Mouse (Mus musculus) gastrocnemius, postnatal 10 days (tissue): ENCODE measurements around the gene Pfkm. TPM values are rescaled to one million over a fixed set of nuclear protein-coding genes. Genes with fewer than 3 reads are reported as not detected.

ENCODE experiments used
- DNase-seq: peaks from one replicate; pipeline ENCODE4 v3.0.0; 2021; ENCODE audit warnings: mixed read lengths
- total RNA-seq, 2 experiments: library from RNA; stranded (reverse); gene quantifications; 2 replicates each; pipeline ENCODE4 v1.2.3; 2021

Gene Pfkm
- total RNA-seq, 2 experiments from 2014 or later = 1,073 to 1,245 TPM

DNA sequence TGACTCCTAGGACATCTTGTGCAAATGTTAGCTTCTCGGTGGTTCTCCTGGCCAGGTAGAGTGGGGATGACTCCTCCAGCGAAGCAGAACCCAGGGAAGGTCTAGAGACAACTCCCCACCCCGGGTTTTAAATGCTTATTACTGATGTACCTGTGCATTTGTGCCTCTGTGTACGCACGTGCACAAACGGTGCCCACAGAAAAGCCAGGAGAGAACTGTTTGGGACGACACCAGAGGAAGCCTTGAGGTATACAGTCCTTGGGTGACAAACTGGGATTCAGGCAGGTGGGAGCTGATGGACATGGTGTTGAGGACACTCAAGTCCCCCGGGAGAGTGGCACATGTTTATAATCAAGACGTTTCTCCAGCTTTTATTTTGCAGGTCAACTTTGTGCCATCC, 78.5 kb downstream of the Pfkm start:
- no peak for DNase-seq

DNA sequence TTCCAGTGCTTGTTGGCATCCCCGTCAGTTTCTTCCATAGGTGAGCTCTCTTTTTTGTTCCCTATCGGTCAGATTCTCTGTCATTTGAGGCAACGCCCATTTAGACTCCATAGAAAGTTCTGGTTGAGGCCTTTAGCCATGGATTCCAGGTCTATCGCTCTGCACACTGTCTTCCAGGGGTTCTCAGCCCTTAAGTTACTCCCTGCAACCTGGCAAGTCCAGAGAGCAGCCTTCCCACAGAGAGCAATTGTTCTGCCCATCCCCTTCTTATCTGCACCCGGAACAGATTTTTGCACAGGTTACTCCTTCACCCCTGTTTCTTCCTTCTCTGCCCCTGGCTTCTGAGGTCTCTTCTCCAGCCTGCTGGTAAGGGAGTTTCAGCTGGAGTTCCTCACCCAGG, 79.7 kb downstream of the Pfkm start:
- DNase-seq = no peak

DNA sequence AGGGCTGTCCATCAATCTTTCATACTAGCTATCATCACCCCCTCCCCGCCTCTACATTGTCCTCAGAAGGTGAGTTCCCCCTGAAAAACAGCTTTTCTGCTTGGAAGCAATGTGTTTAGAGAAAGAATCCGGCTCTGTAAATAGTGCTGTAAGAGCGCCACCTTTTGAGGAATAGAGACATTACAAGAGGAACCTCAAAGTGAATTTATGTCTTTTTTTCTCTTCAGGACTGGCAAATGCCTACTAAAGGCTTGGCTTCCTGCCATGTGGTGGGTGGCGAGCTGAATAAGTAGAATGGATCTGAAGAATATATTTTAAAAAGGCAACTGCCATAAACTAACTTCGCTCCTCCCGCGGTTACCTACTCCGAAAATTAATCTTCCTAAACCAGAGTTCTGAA, 81.4 kb downstream of the Pfkm start:
- no peak for DNase-seq

DNA sequence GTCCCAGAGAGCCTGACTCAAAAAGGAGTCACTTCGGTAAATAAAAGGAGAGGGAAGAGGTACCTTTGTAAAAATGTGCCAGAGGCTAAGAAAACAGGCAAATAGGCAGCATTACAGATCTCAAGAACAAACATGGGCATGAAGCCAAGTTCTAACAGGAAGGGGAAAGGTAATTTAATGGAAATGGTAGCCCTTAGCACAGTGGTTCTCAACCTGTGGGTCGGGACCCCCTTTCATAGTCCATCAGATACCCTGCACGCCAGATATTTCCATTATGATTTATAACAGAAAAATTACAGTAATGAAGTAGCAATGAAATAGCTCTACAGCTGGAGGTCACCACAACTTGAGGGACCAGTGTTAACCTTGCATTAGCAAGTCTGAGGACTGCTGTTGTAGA, 84.9 kb downstream of the Pfkm start:
- DNase-seq = no peak

DNA sequence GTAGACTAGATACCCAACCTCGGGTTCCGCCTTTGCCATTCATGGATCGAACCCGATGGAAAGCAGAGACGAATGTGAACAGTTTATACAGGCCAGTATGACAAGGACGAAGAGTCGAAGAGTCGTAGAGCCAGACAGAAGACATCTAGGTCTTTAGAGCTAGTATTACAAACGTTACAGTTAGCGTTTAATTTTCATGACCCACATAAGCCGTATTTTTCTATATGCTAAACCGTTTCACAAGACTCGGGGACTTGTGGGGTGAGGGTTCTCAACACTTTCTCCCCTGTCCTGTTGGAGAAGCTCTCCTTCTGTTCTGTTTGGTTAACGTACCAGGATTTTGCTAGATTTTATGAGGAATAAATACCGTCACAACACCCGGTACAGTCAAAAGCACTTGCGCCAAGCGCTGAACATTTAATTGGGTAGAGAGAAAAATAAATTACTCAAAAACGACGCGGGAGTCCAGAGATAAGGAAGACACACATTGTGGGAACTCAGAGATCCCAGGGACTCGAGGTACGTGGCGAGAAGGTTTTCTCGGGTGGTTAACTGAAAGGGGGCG, 88.3 kb downstream of the Pfkm start:
- DNase-seq = no peak

DNA sequence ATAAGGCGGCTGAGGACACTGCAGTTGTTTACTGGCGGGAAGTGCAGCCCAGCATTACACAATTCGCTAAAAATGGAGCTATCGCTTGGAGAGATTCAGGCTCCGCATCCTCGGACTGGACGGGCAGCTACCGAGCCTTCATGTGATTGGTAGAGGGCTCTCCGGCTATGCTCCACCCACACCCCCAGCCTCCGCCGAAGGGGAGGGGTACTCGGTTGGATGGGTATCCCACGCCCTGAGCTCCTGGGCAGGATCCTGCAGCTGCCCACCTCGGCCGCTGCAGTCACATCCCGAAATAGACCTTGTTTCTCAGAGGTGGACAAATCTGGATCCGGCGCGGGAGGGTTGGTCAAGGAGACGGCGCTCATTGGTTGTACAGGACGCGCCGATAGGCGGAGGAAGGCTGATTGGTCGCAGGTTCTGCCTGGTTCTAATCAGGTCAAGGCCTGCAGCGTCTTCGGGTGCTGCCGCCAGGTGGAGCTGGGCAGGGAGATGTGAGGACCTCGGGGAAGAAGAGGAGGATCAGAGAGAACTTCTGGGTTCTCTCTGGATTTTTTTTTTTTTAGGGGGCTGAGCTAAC, 88.8 kb downstream of the Pfkm start:
- peak; percentile 89 for DNase-seq

Other genes with a start within 250 kb of the Pfkm start
- gene Hdac7, start 248.1 kb upstream of the Pfkm start, total RNA-seq = 10 to 100 TPM; 24.5 to 40.3 TPM
- gene Vdr, start 182.0 kb upstream of the Pfkm start, total RNA-seq = 1 to 10 TPM in 1 of 2 experiments, under 1 TPM in 1; 0.40 to 2.8 TPM
- gene Tmem106c, start 128.4 kb upstream of the Pfkm start, total RNA-seq = 10 to 100 TPM; 14.4 to 17.7 TPM
- 10 to 100 TPM; 33.3 to 33.7 TPM for gene Col2a1, start 87.9 kb upstream of the Pfkm start, total RNA-seq
- 10 to 100 TPM in 1 of 2 experiments, 1 to 10 TPM in 1; 9.6 to 13.3 TPM for gene Senp1, start 1.2 kb downstream of the Pfkm start, total RNA-seq
- gene Asb8, start 73.0 kb downstream of the Pfkm start, total RNA-seq = 100 to 1,000 TPM; 137 to 157 TPM
- not detected for gene Ccdc184, start 74.6 kb downstream of the Pfkm start, total RNA-seq
- gene Olfr288, start 103.0 kb downstream of the Pfkm start, total RNA-seq = not detected
- gene Gm44579, start 128.4 kb downstream of the Pfkm start, total RNA-seq = not detected
- gene Olfr287, start 128.5 kb downstream of the Pfkm start, total RNA-seq = not detected
- not detected for gene Olfr286, start 141.9 kb downstream of the Pfkm start, total RNA-seq
- gene H1fnt, start 164.7 kb downstream of the Pfkm start, total RNA-seq = not detected
- gene Zfp641, start 203.6 kb downstream of the Pfkm start, total RNA-seq = 10 to 100 TPM; 13.7 to 14.1 TPM
- not detected for gene Olfr285, start 224.8 kb downstream of the Pfkm start, total RNA-seq
- not detected for gene Olfr284, start 248.4 kb downstream of the Pfkm start, total RNA-seq